Mouse (Mus musculus) leukemia stem cell, adult 10-12 weeks (primary cell): ENCODE results near the gene Slc24a4. TPM values are rescaled to one million over a fixed set of nuclear protein-coding genes. Genes with fewer than 3 reads are reported as not detected.

Source experiments
- polyA plus RNA-seq: library from polyadenylated mRNA; stranded (reverse); fragments of >175 nt; gene quantifications from 2 replicates; pipeline ENCODE4 v1.2.3, GENCODE M21; 2012; ENCODE audit warnings: low replicate concordance

The Slc24a4 gene
- polyA plus RNA-seq, result not detected in 2 replicates

GRCm38 (mm10) chr12:102128081-102128790 is at the start of gene Slc24a4:
TSS of gene Slc24a4 (plus strand) at chr12:102128733.

DNA sequence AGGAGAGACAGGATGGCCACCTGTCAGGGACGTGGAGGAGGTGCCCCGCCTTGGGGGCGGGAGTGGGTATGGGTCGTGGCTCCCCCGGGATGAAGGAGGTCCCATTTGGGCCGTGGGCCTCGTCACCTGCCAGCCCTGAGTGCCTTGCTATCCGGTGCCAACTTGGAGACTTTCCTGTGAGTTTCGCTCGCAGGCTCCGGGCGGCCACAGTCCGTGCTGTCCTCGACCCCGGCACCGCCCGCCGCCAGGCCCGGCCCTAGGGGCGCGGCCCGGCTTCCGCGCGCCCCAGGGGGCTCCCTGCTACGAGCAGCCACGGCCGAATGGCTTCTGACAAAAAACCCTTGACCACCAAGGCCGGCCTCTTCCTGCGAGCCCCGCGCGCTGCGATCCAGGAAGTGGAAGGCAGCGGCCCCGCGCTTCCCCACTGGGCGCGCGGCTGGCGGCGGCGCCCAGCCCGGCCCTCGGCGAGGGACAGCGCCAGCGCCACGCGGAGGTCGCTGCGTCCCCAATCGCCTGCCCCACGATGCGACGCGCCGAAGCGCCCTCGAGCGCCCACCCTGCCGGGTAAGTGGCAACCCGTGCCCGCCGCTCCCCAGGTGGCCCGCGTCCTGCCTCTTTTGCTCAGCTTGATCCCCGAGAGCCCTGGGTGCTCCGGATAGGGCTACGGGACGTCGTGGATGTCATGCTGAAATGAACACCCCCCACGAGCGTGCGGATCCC is 154.4 kb downstream of the Slc24a4 start, which contains the start of gene Rin3:
TSS of gene Rin3 (plus strand) at position 286 of the 720 bp plus-strand sequence.

Other genes starting within 250 kb of the Slc24a4 start
- 3.0 and 6.1 TPM in 2 replicates for gene Trip11, start 215.5 kb upstream of the Slc24a4 start, polyA plus RNA-seq
- 0.23 and 1.0 TPM in 2 replicates for gene Atxn3, start 170.5 kb upstream of the Slc24a4 start, polyA plus RNA-seq
- 16.4 and 20.5 TPM in 2 replicates for gene Cpsf2, start 152.7 kb upstream of the Slc24a4 start, polyA plus RNA-seq
- gene Rin3, start 154.3 kb downstream of the Slc24a4 start, polyA plus RNA-seq, result 64.7 and 110 TPM in 2 replicates